ENCODE assay signal across 17 mouse cellular contexts in the genomic region with DNA sequence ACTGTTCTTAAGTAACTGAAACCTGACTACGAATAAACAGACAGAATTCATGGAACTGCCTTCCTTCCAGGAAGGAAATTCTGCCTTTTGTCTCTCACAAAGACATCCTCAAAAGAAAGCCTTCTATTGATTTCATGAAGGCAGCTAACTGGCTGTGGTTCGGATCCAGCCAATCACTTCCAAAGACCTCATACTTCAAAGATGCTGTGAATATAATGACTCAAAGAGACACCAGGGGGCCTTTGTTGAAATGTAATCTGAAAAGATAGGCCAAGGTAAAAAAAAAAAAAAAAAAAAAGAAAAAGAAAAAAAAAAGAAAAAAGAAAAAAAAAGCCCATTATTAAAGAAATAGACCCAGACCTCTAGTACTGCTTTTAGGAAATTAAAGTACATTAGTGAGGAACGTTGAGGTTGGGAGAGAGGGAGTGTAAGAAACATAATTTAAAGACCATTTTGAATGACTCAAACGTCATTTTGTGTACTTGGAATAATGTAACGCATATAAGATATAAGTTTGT. TPM values are rescaled to one million over a fixed set of nuclear protein-coding genes. Genes with fewer than 3 reads are reported as not detected.
DNase-seq lines count a peak whose midpoint lies in the region; ATAC-seq and TF ChIP-seq lines count a peak whose summit lies in the region.
"Had no signal": no experiment of that assay in that cellular context is flagged by ENCODE, and none has a peak within 500 bp of the region (broad histone marks: within the 10 kb centered on the region; RNA-seq: fewer than 3 reads in every experiment).

No protein-coding gene starts in this region.

- no peak for TF ChIP-seq EP300 in MEL (IDR thresholded peaks at IDR 0.05; ENCODE audit: low read depth in 1 of 2, low read length in 2 of 2)
- TF ChIP-seq EP300 in liver, embryonic 14.5 days (IDR thresholded peaks at IDR 0.05; ENCODE audit: low read depth): no peak

- 27% methylated on average over 5 of the region's 5 CpGs for WGBS in forebrain, embryonic 11.5 days
- WGBS in forebrain, embryonic 15.5 days: 15% methylated on average over 5 of the region's 5 CpGs
- WGBS in kidney, postnatal 0 days: 52% methylated on average over 5 of the region's 5 CpGs
- 15% methylated on average over 5 of the region's 5 CpGs for WGBS in liver, embryonic 14.5 days (ENCODE audit: insufficient replicate concordance)

- no peaks in the 10 kb centered on the region for H3K36me3 ChIP-seq in forebrain, embryonic 11.5 days (ENCODE audit: control insufficient read depth, insufficient read depth, low read length)
- H3K36me3 ChIP-seq in forebrain, embryonic 15.5 days: no peaks in the 10 kb centered on the region
- H3K36me3 ChIP-seq in kidney, postnatal 0 days (ENCODE audit: insufficient read depth, low read length): no peaks in the 10 kb centered on the region
- peaks cover 0 to 19% of the 10 kb centered on the region in 2 experiments; a peak in 2 of 4 replicates for H3K36me3 ChIP-seq in MEL (ENCODE audit: control insufficient read depth in 1 of 2, insufficient read depth in 2 of 2, low read length in 2 of 2)
- H3K36me3 ChIP-seq in liver, embryonic 14.5 days (replicated peaks; ENCODE audit: control insufficient read depth, insufficient read depth, low read depth): no peaks in the 10 kb centered on the region
- H3K36me3 ChIP-seq: embryonic facial prominence, embryonic 13.5 days had no signal

- 0 out of 2 replicates have a peak overlapping the region, but pooled peaks have one; percentile 39 for H3K27ac ChIP-seq in forebrain, embryonic 11.5 days (ENCODE audit: low read depth, low read length)
- H3K27ac ChIP-seq in forebrain, embryonic 15.5 days (replicated peaks): no peak overlapping the region
- H3K27ac ChIP-seq in kidney, postnatal 0 days: peak overlapping the region; percentile 60; the same call in 1 of the 2 replicates
- peak overlapping the region; percentile 62 for H3K27ac ChIP-seq in MEL (ENCODE audit: control insufficient read depth, low read depth, low read length)
- peak overlapping the region; percentile 95 for H3K27ac ChIP-seq in liver, embryonic 14.5 days
- H3K27ac ChIP-seq: embryonic facial prominence, embryonic 13.5 days; left cerebral cortex, adult 2 months had no signal

- no peak for DNase-seq in forebrain, embryonic 11.5 days (ENCODE audit: low spot score)
- no peak for DNase-seq in kidney, postnatal 0 days (ENCODE audit: low spot score)
- no peak for DNase-seq in kidney, postnatal 36 days
- DNase-seq in MEL (ENCODE audit: low read depth, low spot score): peak; percentile 61
- peak in 1 of 3 experiments; percentile 44 for DNase-seq in liver, embryonic 14.5 days (ENCODE audit: low read depth in 3 of 3, low spot score in 3 of 3)
- no peak for DNase-seq in urinary bladder, adult 2 months (ENCODE audit: low spot score)
- no peak for DNase-seq in layer of hippocampus, postnatal 10 days (ENCODE audit: low spot score in 2 of 2)
- DNase-seq: adrenal gland, adult 8-10 months; B cell, adult 2 months; kidney, adult 8-10 months had no signal

- TF ChIP-seq RAD21 in MEL (IDR thresholded peaks at IDR 0.05; ENCODE audit: low read depth, low read length): no peak

- no peaks in the 10 kb centered on the region for H3K79me2 ChIP-seq in MEL (ENCODE audit: control insufficient read depth, insufficient read depth, low read length, poor library complexity)

- no peaks in the 10 kb centered on the region for H3K9me3 ChIP-seq in forebrain, embryonic 11.5 days (ENCODE audit: control insufficient read depth, low read length)
- no peaks in the 10 kb centered on the region for H3K9me3 ChIP-seq in forebrain, embryonic 15.5 days
- no peaks in the 10 kb centered on the region for H3K9me3 ChIP-seq in kidney, postnatal 0 days (replicated peaks; ENCODE audit: low read length)
- no peaks in the 10 kb centered on the region for H3K9me3 ChIP-seq in MEL (replicated peaks; ENCODE audit: insufficient read depth, low read length)
- no peaks in the 10 kb centered on the region for H3K9me3 ChIP-seq in liver, embryonic 14.5 days (ENCODE audit: control insufficient read depth, low read length)
- H3K9me3 ChIP-seq: embryonic facial prominence, embryonic 13.5 days had no signal

- H3K4me2 ChIP-seq in forebrain, embryonic 11.5 days (ENCODE audit: low read depth, low read length, severe bottlenecking): no peak overlapping the region
- no peak overlapping the region for H3K4me2 ChIP-seq in forebrain, embryonic 15.5 days (replicated peaks)
- H3K4me2 ChIP-seq in kidney, postnatal 0 days (ENCODE audit: low read length): no peak overlapping the region
- peak overlapping the region; percentile 76 for H3K4me2 ChIP-seq in liver, embryonic 14.5 days (ENCODE audit: low read depth)
- H3K4me2 ChIP-seq: embryonic facial prominence, embryonic 13.5 days had no signal

- no peak for TF ChIP-seq CTCF in kidney, postnatal 0 days (IDR thresholded peaks at IDR 0.05; ENCODE audit: low read depth)
- no peak; a peak in 1 of 6 replicates for TF ChIP-seq CTCF in MEL (IDR thresholded peaks at IDR 0.05 in 2 of 3, conservative IDR thresholded peaks at IDR 0.05 in 1 of 3; ENCODE audit: control insufficient read depth in 1 of 3, insufficient read depth in 1 of 3, low read depth in 2 of 3, low read length in 3 of 3, poor library complexity in 1 of 3, severe bottlenecking in 1 of 3)
- TF ChIP-seq CTCF in liver, embryonic 14.5 days (IDR thresholded peaks at IDR 0.05; ENCODE audit: low read depth): no peak

- 0 out of 2 replicates have a peak, but pooled peaks have one; percentile 9 for ATAC-seq in forebrain, embryonic 11.5 days (replicated peaks; ENCODE audit: low FRiP score)
- no peak for ATAC-seq in forebrain, embryonic 15.5 days (replicated peaks)
- no peak for ATAC-seq in kidney, postnatal 0 days (replicated peaks; ENCODE audit: low FRiP score, low read depth)
- ATAC-seq in liver, embryonic 14.5 days (ENCODE audit: insufficient read depth): no peak
- ATAC-seq: Patski had no signal

- TF ChIP-seq POLR2A in MEL (IDR thresholded peaks at IDR 0.05; ENCODE audit: control insufficient read depth in 1 of 2, insufficient read depth in 1 of 2, low read depth in 1 of 2, low read length in 2 of 2, poor library complexity in 1 of 2): no peak

- no peak overlapping the region for H3K4me3 ChIP-seq in forebrain, embryonic 11.5 days (ENCODE audit: low read depth, low read length)
- no peak overlapping the region for H3K4me3 ChIP-seq in forebrain, embryonic 15.5 days
- H3K4me3 ChIP-seq in kidney, postnatal 0 days (replicated peaks; ENCODE audit: low read depth, low read length): no peak overlapping the region
- peak overlapping the region; percentile 20 to 44; a peak in 3 of 4 replicates for H3K4me3 ChIP-seq in MEL (ENCODE audit: control insufficient read depth in 1 of 2, insufficient read depth in 1 of 2, low read depth in 2 of 2, low read length in 2 of 2)
- peak overlapping the region; percentile 2 to 37; a peak in 2 of 4 replicates for H3K4me3 ChIP-seq in liver, embryonic 14.5 days (ENCODE audit: insufficient read depth in 1 of 2, low read depth in 2 of 2, low read length in 2 of 2)
- H3K4me3 ChIP-seq: embryonic facial prominence, embryonic 13.5 days; left cerebral cortex, adult 2 months had no signal

- no peak overlapping the region for H3K9ac ChIP-seq in forebrain, embryonic 11.5 days (ENCODE audit: low read length)
- no peak overlapping the region for H3K9ac ChIP-seq in forebrain, embryonic 15.5 days (replicated peaks)
- H3K9ac ChIP-seq in kidney, postnatal 0 days (ENCODE audit: low read depth, low read length): no peak overlapping the region
- no peak overlapping the region for H3K9ac ChIP-seq in MEL (ENCODE audit: control insufficient read depth, low read depth, low read length, poor library complexity, severe bottlenecking)
- peak overlapping the region; percentile 59 for H3K9ac ChIP-seq in liver, embryonic 14.5 days (replicated peaks)
- H3K9ac ChIP-seq: embryonic facial prominence, embryonic 13.5 days had no signal

- no peaks in the 10 kb centered on the region for H3K27me3 ChIP-seq in forebrain, embryonic 11.5 days (ENCODE audit: control insufficient read depth, insufficient read depth, low read length)
- no peaks in the 10 kb centered on the region for H3K27me3 ChIP-seq in forebrain, embryonic 15.5 days
- H3K27me3 ChIP-seq in kidney, postnatal 0 days (ENCODE audit: insufficient read depth, low read length): no peaks in the 10 kb centered on the region
- no peaks in the 10 kb centered on the region for H3K27me3 ChIP-seq in MEL (ENCODE audit: control insufficient read depth in 1 of 2, insufficient read depth in 2 of 2, low read length in 2 of 2)
- no peaks in the 10 kb centered on the region for H3K27me3 ChIP-seq in liver, embryonic 14.5 days (ENCODE audit: control insufficient read depth, insufficient read depth, low read length)
- H3K27me3 ChIP-seq: embryonic facial prominence, embryonic 13.5 days had no signal

- H3K4me1 ChIP-seq in forebrain, embryonic 11.5 days (replicated peaks; ENCODE audit: control insufficient read depth, insufficient read depth, low read length): peaks cover 14% of the 10 kb centered on the region
- H3K4me1 ChIP-seq in forebrain, embryonic 15.5 days: peaks cover 23% of the 10 kb centered on the region
- peaks cover 21% of the 10 kb centered on the region for H3K4me1 ChIP-seq in kidney, postnatal 0 days (replicated peaks; ENCODE audit: insufficient read depth, low read length)
- peaks cover 9 to 12% of the 10 kb centered on the region in 2 experiments; a peak in 3 of 4 replicates for H3K4me1 ChIP-seq in MEL (ENCODE audit: control insufficient read depth in 1 of 2, insufficient read depth in 2 of 2, low read length in 2 of 2)
- peaks cover 61 to 88% of the 10 kb centered on the region in 2 experiments for H3K4me1 ChIP-seq in liver, embryonic 14.5 days (replicated peaks; ENCODE audit: control insufficient read depth in 2 of 2, insufficient read depth in 2 of 2, low read length in 1 of 2)
- H3K4me1 ChIP-seq: embryonic facial prominence, embryonic 13.5 days had no signal

RNA-seq across cellular contexts. Expression of gene Spz1, which starts 16.4 kb away (rescaled TPM):
- polyA plus RNA-seq in forebrain, embryonic 11.5 days (2014; fragmentation: Nextera tagmentation; extraction: Ambion mirVana): not detected in 2 replicates
- polyA plus RNA-seq in forebrain, embryonic 15.5 days (2015; fragmentation: Nextera tagmentation; extraction: Ambion mirVana): not detected in 2 replicates
- polyA plus RNA-seq in kidney, postnatal 0 days (2015; fragmentation: Nextera tagmentation; extraction: Ambion mirVana): not detected in 2 replicates
- total RNA-seq in MEL (2012; rRNA removed): not detected in 2 replicates
- polyA plus RNA-seq in MEL (2012; ENCODE audit: insufficient read depth in 1 of 2, insufficient read length in 2 of 2, low read depth in 1 of 2, low replicate concordance in 2 of 2, missing spikeins in 1 of 2): not detected
- polyA plus RNA-seq in liver, embryonic 14.5 days (2012; rRNA removed): not detected in 2 replicates
- not detected in 2 replicates for polyA plus RNA-seq in liver, embryonic 14.5 days (2014; fragmentation: Nextera tagmentation; extraction: Ambion mirVana)
- not detected in 2 replicates for polyA plus RNA-seq in urinary bladder, adult 2 months (2012; rRNA removed)
- not detected for total RNA-seq in layer of hippocampus, postnatal 10 days (2021)
- total RNA-seq: adrenal gland, adult 8-10 months; heart, postnatal 14 days; left cerebral cortex, adult 2 months; liver, adult 2 months had no signal
- polyA plus RNA-seq: embryonic facial prominence, embryonic 13.5 days; liver, adult 2 months; Patski; thymus, postnatal 0 days had no signal

RNA-seq across cellular contexts. Expression of gene Serinc5, which starts 18.6 kb away (rescaled TPM):
- 6.6 and 7.7 TPM in 2 replicates for polyA plus RNA-seq in forebrain, embryonic 11.5 days (2014; fragmentation: Nextera tagmentation; extraction: Ambion mirVana)
- polyA plus RNA-seq in forebrain, embryonic 15.5 days (2015; fragmentation: Nextera tagmentation; extraction: Ambion mirVana): 22.5 and 23.1 TPM in 2 replicates
- polyA plus RNA-seq in kidney, postnatal 0 days (2015; fragmentation: Nextera tagmentation; extraction: Ambion mirVana): 14.3 and 14.8 TPM in 2 replicates
- 3.9 and 4.0 TPM in 2 replicates for total RNA-seq in MEL (2012; rRNA removed)
- polyA plus RNA-seq in MEL (2012; ENCODE audit: insufficient read depth in 1 of 2, insufficient read length in 2 of 2, low read depth in 1 of 2, low replicate concordance in 2 of 2, missing spikeins in 1 of 2): 1 to 10 TPM in 1 of 2 experiments, not detected in 1; 8.8 TPM
- polyA plus RNA-seq in liver, embryonic 14.5 days (2012; rRNA removed): 15.2 and 17.9 TPM in 2 replicates
- polyA plus RNA-seq in liver, embryonic 14.5 days (2014; fragmentation: Nextera tagmentation; extraction: Ambion mirVana): 14.2 and 16.8 TPM in 2 replicates
- polyA plus RNA-seq in urinary bladder, adult 2 months (2012; rRNA removed): 41.7 and 44.6 TPM in 2 replicates
- 10 to 100 TPM; 62.1 to 63.3 TPM for total RNA-seq in layer of hippocampus, postnatal 10 days (2021)

Comparison
In these comparisons a context has a peak if more than half of its experiments do, and no peak if none do; other contexts are left out.
1. H3K4me3 ChIP-seq: peak in MEL (2 of 2) and liver, embryonic 14.5 days (2 of 2); none in forebrain, embryonic 11.5 days (single experiment), forebrain, embryonic 15.5 days (single experiment) and kidney, postnatal 0 days (single experiment).